Mouse (Mus musculus): ENCODE measurements at regions not wholly inside any gene's neighbourhood (a gene's known extent, or its start where the extent isn't known, plus 50 kb on each side); places are given as distances from the start of the nearest gene placed in this dataset.

- no peak for DNase-seq (ENCODE audit: low read depth, low spot score)
These were observed 77.1 kb downstream of the Utp18 start for GRCm38 (mm10) chr11:93808431-93808830.

- no peak for DNase-seq (ENCODE audit: low read depth, low spot score)
These were observed 78.4 kb downstream of the Utp18 start for GRCm38 (mm10) chr11:93807205-93807604.

GRCm38 (mm10) chr11:93771143-93771940 lies 114.2 kb downstream of the Utp18 start:
- DNase-seq (ENCODE audit: low read depth, low spot score) = no peak

- DNase-seq (ENCODE audit: low read depth, low spot score) = no peak
These were observed 119.6 kb downstream of the Utp18 start for GRCm38 (mm10) chr11:93765961-93766360.

- peak; percentile 14 for DNase-seq (ENCODE audit: low read depth, low spot score)
These were observed 122.6 kb downstream of the Utp18 start for GRCm38 (mm10) chr11:93762832-93763530.

- no peak for DNase-seq (ENCODE audit: low read depth, low spot score)
These were observed 127.7 kb downstream of the Utp18 start for GRCm38 (mm10) chr11:93757825-93758224.

- no peak for DNase-seq (ENCODE audit: low read depth, low spot score)
These were observed 148.9 kb downstream of the Utp18 start for GRCm38 (mm10) chr11:93736618-93737017.

- no peak for DNase-seq (ENCODE audit: low read depth, low spot score)
These were observed 151.9 kb downstream of the Utp18 start for GRCm38 (mm10) chr11:93733568-93734185.

- no peak for DNase-seq (ENCODE audit: low read depth, low spot score)
These were observed 156.4 kb downstream of the Utp18 start for GRCm38 (mm10) chr11:93729119-93729518.

GRCm38 (mm10) chr11:93725242-93725641 lies 160.3 kb downstream of the Utp18 start:
- DNase-seq (ENCODE audit: low read depth, low spot score) = no peak

- DNase-seq (ENCODE audit: low read depth, low spot score) = no peak
These were observed 166.4 kb downstream of the Utp18 start for GRCm38 (mm10) chr11:93719141-93719540.

GRCm38 (mm10) chr11:93709686-93710085 lies 175.9 kb downstream of the Utp18 start:
- DNase-seq (ENCODE audit: low read depth, low spot score) = no peak

- no peak for DNase-seq (ENCODE audit: low read depth, low spot score)
These were observed 188.5 kb downstream of the Utp18 start for GRCm38 (mm10) chr11:93696982-93697541.

- DNase-seq (ENCODE audit: low read depth, low spot score) = no peak
These were observed 189.3 kb downstream of the Utp18 start for GRCm38 (mm10) chr11:93696096-93696890.

- no peak for DNase-seq (ENCODE audit: low read depth, low spot score)
These were observed 201.9 kb downstream of the Utp18 start for GRCm38 (mm10) chr11:93683691-93684090.

GRCm38 (mm10) chr11:93676299-93676698 lies 209.3 kb downstream of the Utp18 start:
- no peak for DNase-seq (ENCODE audit: low read depth, low spot score)

GRCm38 (mm10) chr11:93672025-93672424 lies 213.5 kb downstream of the Utp18 start:
- DNase-seq (ENCODE audit: low read depth, low spot score) = no peak

- DNase-seq (ENCODE audit: low read depth, low spot score) = no peak
These were observed 223.9 kb downstream of the Utp18 start for GRCm38 (mm10) chr11:93661657-93662056.

GRCm38 (mm10) chr11:93660379-93660778 lies 225.2 kb downstream of the Utp18 start:
- DNase-seq (ENCODE audit: low read depth, low spot score) = no peak

GRCm38 (mm10) chr11:93658719-93659118 lies 226.8 kb downstream of the Utp18 start:
- DNase-seq (ENCODE audit: low read depth, low spot score) = no peak

- no peak for DNase-seq (ENCODE audit: low read depth, low spot score)
These were observed 229.8 kb downstream of the Utp18 start for GRCm38 (mm10) chr11:93655602-93656239.

Data from retina, postnatal 7 days (tissue).